Mouse (Mus musculus): ENCODE measurements around the gene Fam131a. TPM values are rescaled to one million over a fixed set of nuclear protein-coding genes. Genes with fewer than 3 reads are reported as not detected.

Fam131a gene
- polyA plus RNA-seq, 1 experiment from 2014 or later, result 11.8 TPM

- H3K4me2 ChIP-seq (replicated peaks; ENCODE audit: low read depth, low read length), result no peak overlapping the region
- no peak overlapping the region for H3K9ac ChIP-seq (ENCODE audit: low read depth, low read length)
- H3K4me3 ChIP-seq (ENCODE audit: low read depth, low read length), result no peak overlapping the region
- no peaks in the 10 kb centered on the region for H3K9me3 ChIP-seq (ENCODE audit: control insufficient read depth, low read length)
- H3K4me1 ChIP-seq (replicated peaks; ENCODE audit: control insufficient read depth, insufficient read depth, low read length), result peaks cover 4% of the 10 kb centered on the region; the same call in 1 of the 2 replicates
- no peaks in the 10 kb centered on the region for H3K27me3 ChIP-seq (ENCODE audit: control insufficient read depth, insufficient read depth, low read length)
- peaks cover 14% of the 10 kb centered on the region for H3K36me3 ChIP-seq (ENCODE audit: control insufficient read depth, insufficient read depth, low read length)
- DNase-seq (ENCODE audit: low spot score) (no peak), ATAC-seq (ENCODE audit: low FRiP score) (no peak)
- 91% methylated on average over 3 of the region's 3 CpGs for WGBS
- no peak overlapping the region for H3K27ac ChIP-seq (ENCODE audit: low read depth, low read length)
Measured at GRCm38 (mm10) chr16:20690774-20691173, 2.3 kb upstream of the Fam131a start.

- Histone ChIP-seq H3K9me3 (ENCODE audit: control insufficient read depth, low read length) (no peaks in the 10 kb centered on the region), H3K27ac (ENCODE audit: low read depth, low read length) (no peak overlapping the region), H3K4me1 (replicated peaks; ENCODE audit: control insufficient read depth, insufficient read depth, low read length) (peaks cover 9% of the 10 kb centered on the region), H3K36me3 (ENCODE audit: control insufficient read depth, insufficient read depth, low read length) (peaks cover 9% of the 10 kb centered on the region), H3K4me2 (replicated peaks; ENCODE audit: low read depth, low read length) (no peak overlapping the region), H3K9ac (ENCODE audit: low read depth, low read length) (no peak overlapping the region), H3K4me3 (ENCODE audit: low read depth, low read length) (no peak overlapping the region), H3K27me3 (ENCODE audit: control insufficient read depth, insufficient read depth, low read length) (no peaks in the 10 kb centered on the region)
- ATAC-seq (ENCODE audit: low FRiP score), result no peak
- WGBS, result 88% methylated on average over 1 of the region's 1 CpGs
- no peak for DNase-seq (ENCODE audit: low spot score)
Measured at GRCm38 (mm10) chr16:20691617-20692016, 1.4 kb upstream of the Fam131a start.

GRCm38 (mm10) chr16:20692241-20692965 is 638 bp upstream of the Fam131a start:
- no peaks in the 10 kb centered on the region for H3K9me3 ChIP-seq (ENCODE audit: control insufficient read depth, low read length)
- no peak overlapping the region for H3K4me2 ChIP-seq (replicated peaks; ENCODE audit: low read depth, low read length)
- H3K9ac ChIP-seq (ENCODE audit: low read depth, low read length), result no peak overlapping the region
- peak overlapping the region; percentile 7; the same call in 1 of the 2 replicates for H3K27ac ChIP-seq (ENCODE audit: low read depth, low read length)
- peaks cover 9% of the 10 kb centered on the region for H3K4me1 ChIP-seq (replicated peaks; ENCODE audit: control insufficient read depth, insufficient read depth, low read length)
- no peaks in the 10 kb centered on the region for H3K27me3 ChIP-seq (ENCODE audit: control insufficient read depth, insufficient read depth, low read length)
- H3K36me3 ChIP-seq (ENCODE audit: control insufficient read depth, insufficient read depth, low read length), result peaks cover 9% of the 10 kb centered on the region
- no peak for ATAC-seq (ENCODE audit: low FRiP score)
- WGBS, result 43% methylated on average over 16 of the region's 16 CpGs
- no peak overlapping the region for H3K4me3 ChIP-seq (ENCODE audit: low read depth, low read length)
- DNase-seq (ENCODE audit: low spot score), result no peak

- Histone ChIP-seq H3K4me2 (replicated peaks; ENCODE audit: low read depth, low read length) (no peak overlapping the region), H3K27ac (ENCODE audit: low read depth, low read length) (no peak overlapping the region), H3K9ac (ENCODE audit: low read depth, low read length) (no peak overlapping the region), H3K36me3 (ENCODE audit: control insufficient read depth, insufficient read depth, low read length) (no peaks in the 10 kb centered on the region), H3K9me3 (ENCODE audit: control insufficient read depth, low read length) (no peaks in the 10 kb centered on the region), H3K4me1 (replicated peaks; ENCODE audit: control insufficient read depth, insufficient read depth, low read length) (peaks cover 9% of the 10 kb centered on the region), H3K4me3 (ENCODE audit: low read depth, low read length) (no peak overlapping the region), H3K27me3 (ENCODE audit: control insufficient read depth, insufficient read depth, low read length) (no peaks in the 10 kb centered on the region)
- no peak for ATAC-seq (ENCODE audit: low FRiP score)
- WGBS, result 77% methylated on average over 8 of the region's 8 CpGs
- no peak for DNase-seq (ENCODE audit: low spot score)
Measured at GRCm38 (mm10) chr16:20694781-20695180, 1.7 kb downstream of the Fam131a start.

- peaks cover 9% of the 10 kb centered on the region for H3K4me1 ChIP-seq (replicated peaks; ENCODE audit: control insufficient read depth, insufficient read depth, low read length)
Measured at GRCm38 (mm10) chr16:20695622-20696323, 2.7 kb downstream of the Fam131a start.

GRCm38 (mm10) chr16:20699266-20699665 is 6.2 kb downstream of the Fam131a start:
- 78% methylated on average over 5 of the region's 5 CpGs for WGBS
- Histone ChIP-seq H3K27me3 (ENCODE audit: control insufficient read depth, insufficient read depth, low read length) (no peaks in the 10 kb centered on the region), H3K4me1 (replicated peaks; ENCODE audit: control insufficient read depth, insufficient read depth, low read length) (peaks cover 18% of the 10 kb centered on the region)

More at GRCm38 (mm10) chr16:20695622-20696323, 2.7 kb downstream of the Fam131a start:
- no peaks in the 10 kb centered on the region for H3K9me3 ChIP-seq (ENCODE audit: control insufficient read depth, low read length)
- H3K4me2 ChIP-seq (replicated peaks; ENCODE audit: low read depth, low read length), result peak overlapping the region; percentile 53
- peak overlapping the region; percentile 47 for H3K27ac ChIP-seq (ENCODE audit: low read depth, low read length)
- H3K4me3 ChIP-seq (ENCODE audit: low read depth, low read length), result peak overlapping the region; percentile 26
- peak overlapping the region; percentile 48 for H3K9ac ChIP-seq (ENCODE audit: low read depth, low read length)
- DNase-seq (ENCODE audit: low spot score), result peak; percentile 92
- WGBS, result 3% methylated on average over 46 of the region's 46 CpGs
- H3K36me3 ChIP-seq (ENCODE audit: control insufficient read depth, insufficient read depth, low read length), result no peaks in the 10 kb centered on the region
- ATAC-seq (ENCODE audit: low FRiP score), result peak; percentile 75
- H3K27me3 ChIP-seq (ENCODE audit: control insufficient read depth, insufficient read depth, low read length), result no peaks in the 10 kb centered on the region

GRCm38 (mm10) chr16:20700036-20700435 is 7.0 kb downstream of the Fam131a start:
- WGBS, result 32% methylated on average over 5 of the region's 5 CpGs
- Histone ChIP-seq H3K9ac (ENCODE audit: low read depth, low read length) (no peak overlapping the region), H3K4me2 (replicated peaks; ENCODE audit: low read depth, low read length) (no peak overlapping the region), H3K27ac (ENCODE audit: low read depth, low read length) (no peak overlapping the region), H3K27me3 (ENCODE audit: control insufficient read depth, insufficient read depth, low read length) (no peaks in the 10 kb centered on the region), H3K9me3 (ENCODE audit: control insufficient read depth, low read length) (no peaks in the 10 kb centered on the region), H3K36me3 (ENCODE audit: control insufficient read depth, insufficient read depth, low read length) (no peaks in the 10 kb centered on the region), H3K4me1 (replicated peaks; ENCODE audit: control insufficient read depth, insufficient read depth, low read length) (peaks cover 18% of the 10 kb centered on the region), H3K4me3 (ENCODE audit: low read depth, low read length) (no peak overlapping the region)
- DNase-seq (ENCODE audit: low spot score) (no peak), ATAC-seq (ENCODE audit: low FRiP score) (no peak)

More at GRCm38 (mm10) chr16:20699266-20699665, 6.2 kb downstream of the Fam131a start:
- no peaks in the 10 kb centered on the region for H3K36me3 ChIP-seq (ENCODE audit: control insufficient read depth, insufficient read depth, low read length)
- H3K4me2 ChIP-seq (replicated peaks; ENCODE audit: low read depth, low read length), result no peak overlapping the region
- DNase-seq (ENCODE audit: low spot score) (no peak), ATAC-seq (ENCODE audit: low FRiP score) (no peak)
- no peak overlapping the region for H3K4me3 ChIP-seq (ENCODE audit: low read depth, low read length)
- no peak overlapping the region for H3K9ac ChIP-seq (ENCODE audit: low read depth, low read length)
- H3K27ac ChIP-seq (ENCODE audit: low read depth, low read length), result no peak overlapping the region
- H3K9me3 ChIP-seq (ENCODE audit: control insufficient read depth, low read length), result no peaks in the 10 kb centered on the region

- Histone ChIP-seq H3K4me3 (ENCODE audit: low read depth, low read length) (no peak overlapping the region), H3K27me3 (ENCODE audit: control insufficient read depth, insufficient read depth, low read length) (no peaks in the 10 kb centered on the region), H3K4me1 (replicated peaks; ENCODE audit: control insufficient read depth, insufficient read depth, low read length) (peaks cover 16% of the 10 kb centered on the region), H3K27ac (ENCODE audit: low read depth, low read length) (peak overlapping the region; percentile 63), H3K9ac (ENCODE audit: low read depth, low read length) (peak overlapping the region; percentile 41; the same call in 1 of the 2 replicates), H3K9me3 (ENCODE audit: control insufficient read depth, low read length) (no peaks in the 10 kb centered on the region), H3K4me2 (replicated peaks; ENCODE audit: low read depth, low read length) (no peak overlapping the region), H3K36me3 (ENCODE audit: control insufficient read depth, insufficient read depth, low read length) (no peaks in the 10 kb centered on the region)
- DNase-seq (ENCODE audit: low spot score), result no peak
- 46% methylated on average over 7 of the region's 7 CpGs for WGBS
- peak; percentile 15; the same call in 1 of the 2 replicates for ATAC-seq (ENCODE audit: low FRiP score)
Measured at GRCm38 (mm10) chr16:20701316-20701715, 8.3 kb downstream of the Fam131a start.

Data from hindbrain, embryonic 11.5 days (tissue).